Mouse (Mus musculus) cortical plate, adult 2 months (tissue): ENCODE data around the gene B230217C12Rik.

Experiments
- CTCF ChIP-seq: fragments of 200-500 bp; IDR thresholded peaks from 2 replicates; pipeline ENCODE4 v1.5.1; 2011; ENCODE audit warnings: mild to moderate bottlenecking, control low read depth, low read length; ENCODE audit not compliant: insufficient read depth; ENCODE audit errors: extremely low read depth
- POLR2A ChIP-seq: fragments of 200-500 bp; IDR thresholded peaks from 2 replicates; pipeline ENCODE4 v1.6.1; 2011; ENCODE audit warnings: mild to moderate bottlenecking, low read length, control low read depth; ENCODE audit not compliant: insufficient read depth; ENCODE audit errors: extremely low read depth

DNA sequence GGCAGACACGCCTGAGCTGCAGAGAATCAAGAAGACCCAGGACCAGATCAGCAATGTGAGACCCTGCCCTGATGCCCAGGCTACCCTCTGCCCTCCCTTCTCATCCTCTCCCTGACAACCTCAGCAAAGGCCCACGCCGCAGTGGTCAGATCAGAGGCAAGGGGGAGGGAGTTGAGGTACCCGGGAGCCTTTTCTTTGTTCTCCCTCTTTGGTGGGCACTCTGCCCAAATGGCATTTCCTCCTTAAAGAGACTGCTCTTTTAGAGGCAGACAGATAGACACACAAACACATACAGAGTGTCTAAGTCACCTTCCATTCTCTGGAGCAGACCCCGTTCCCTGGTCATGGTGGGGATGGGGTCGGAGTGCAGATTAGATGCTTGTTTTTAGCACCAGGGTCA, 15.7 kb upstream of the B230217C12Rik start:
- TF ChIP-seq POLR2A (no peak), CTCF (no peak)
